Mouse (Mus musculus): Measurements from ENCODE around the gene Nap1l1.

GRCm38 (mm10) chr10:111499892-111500291 is 26.9 kb downstream of the Nap1l1 start:
- TF ChIP-seq CTCF (conservative IDR thresholded peaks at IDR 0.05; ENCODE audit: insufficient read depth, insufficient read length, low read depth, low read length) (no peak), POLR2A (IDR thresholded peaks at IDR 0.05; ENCODE audit: low read depth, low read length) (no peak)
